Mouse (Mus musculus): ENCODE measurements around the gene Atf2. TPM values are rescaled to one million over a fixed set of nuclear protein-coding genes. Genes with fewer than 3 reads are reported as not detected.

Gene Atf2
- polyA plus RNA-seq (2015; fragmentation: Nextera tagmentation; extraction: Ambion mirVana): 114 and 115 TPM in 2 replicates

GRCm38 (mm10) chr2:73892464-73893296 lies at the start of gene Atf2:
Gene Atf2, minus strand, starts transcription at chr2:73892639.
- Histone ChIP-seq H3K27me3 (no peaks in the 10 kb centered on the region), H3K9ac (peak within 1 kb of the TSS; percentile 90), H3K4me1 (replicated peaks) (peaks cover 15% of the 10 kb centered on the region), H3K4me3 (peak within 1 kb of the TSS; percentile 68), H3K36me3 (no peaks in the 10 kb centered on the region), H3K9me3 (no peaks in the 10 kb centered on the region), H3K27ac (peak within 1 kb of the TSS; percentile 96), H3K4me2 (peak within 1 kb of the TSS; percentile 75)
- under 1% methylated on average over 63 of the region's 63 CpGs for WGBS
- peak; percentile 97 for ATAC-seq (ENCODE audit: low FRiP score)

- no peaks in the 10 kb centered on the region for H3K4me1 ChIP-seq (replicated peaks)
- WGBS: 64% methylated on average over 1 of the region's 1 CpGs
- H3K4me2 ChIP-seq: no peak overlapping the region
- no peak overlapping the region for H3K4me3 ChIP-seq
- no peak overlapping the region for H3K27ac ChIP-seq
- H3K27me3 ChIP-seq: no peaks in the 10 kb centered on the region
- no peaks in the 10 kb centered on the region for H3K36me3 ChIP-seq
- H3K9me3 ChIP-seq: no peaks in the 10 kb centered on the region; the same call in 1 of the 2 replicates
- no peak overlapping the region for H3K9ac ChIP-seq
- ATAC-seq (ENCODE audit: low FRiP score): no peak
Observed at GRCm38 (mm10) chr2:73941281-73941680, 48.8 kb upstream of the Atf2 start.

GRCm38 (mm10) chr2:73940471-73940870 lies 48.0 kb upstream of the Atf2 start:
- ATAC-seq (ENCODE audit: low FRiP score): no peak
- no peak overlapping the region for H3K4me3 ChIP-seq
- no peaks in the 10 kb centered on the region for H3K27me3 ChIP-seq
- H3K4me2 ChIP-seq: no peak overlapping the region
- H3K9ac ChIP-seq: no peak overlapping the region
- H3K36me3 ChIP-seq: no peaks in the 10 kb centered on the region
- no peaks in the 10 kb centered on the region; the same call in 1 of the 2 replicates for H3K9me3 ChIP-seq
- WGBS: 81% methylated on average over 7 of the region's 7 CpGs
- no peaks in the 10 kb centered on the region for H3K4me1 ChIP-seq (replicated peaks)
- H3K27ac ChIP-seq: no peak overlapping the region

GRCm38 (mm10) chr2:73938896-73939295 lies 46.5 kb upstream of the Atf2 start:
- Histone ChIP-seq H3K27ac (no peak overlapping the region), H3K4me3 (no peak overlapping the region), H3K27me3 (no peaks in the 10 kb centered on the region), H3K4me1 (replicated peaks) (no peaks in the 10 kb centered on the region), H3K4me2 (no peak overlapping the region), H3K9ac (no peak overlapping the region), H3K9me3 (no peaks in the 10 kb centered on the region; the same call in 1 of the 2 replicates), H3K36me3 (no peaks in the 10 kb centered on the region)
- ATAC-seq (ENCODE audit: low FRiP score): no peak
- 86% methylated on average over 2 of the region's 2 CpGs for WGBS

- Histone ChIP-seq H3K4me3 (no peak overlapping the region), H3K27me3 (no peaks in the 10 kb centered on the region), H3K4me2 (no peak overlapping the region), H3K9me3 (no peaks in the 10 kb centered on the region; the same call in 1 of the 2 replicates), H3K36me3 (no peaks in the 10 kb centered on the region), H3K27ac (no peak overlapping the region), H3K4me1 (replicated peaks) (no peaks in the 10 kb centered on the region), H3K9ac (no peak overlapping the region)
- ATAC-seq (ENCODE audit: low FRiP score): no peak
- 63% methylated on average over 8 of the region's 8 CpGs for WGBS
Observed at GRCm38 (mm10) chr2:73932676-73933313, 40.4 kb upstream of the Atf2 start.

GRCm38 (mm10) chr2:73927711-73928110 lies 35.3 kb upstream of the Atf2 start:
- H3K4me2 ChIP-seq: no peak overlapping the region
- H3K9me3 ChIP-seq: no peaks in the 10 kb centered on the region
- no peak overlapping the region for H3K9ac ChIP-seq
- H3K27ac ChIP-seq: no peak overlapping the region
- no peaks in the 10 kb centered on the region for H3K4me1 ChIP-seq (replicated peaks)
- H3K27me3 ChIP-seq: no peaks in the 10 kb centered on the region
- H3K4me3 ChIP-seq: no peak overlapping the region
- H3K36me3 ChIP-seq: no peaks in the 10 kb centered on the region
- no peak for ATAC-seq (ENCODE audit: low FRiP score)

GRCm38 (mm10) chr2:73925539-73925938 lies 33.1 kb upstream of the Atf2 start:
- Histone ChIP-seq H3K4me1 (replicated peaks) (no peaks in the 10 kb centered on the region), H3K9ac (no peak overlapping the region), H3K4me3 (no peak overlapping the region), H3K27me3 (no peaks in the 10 kb centered on the region), H3K4me2 (no peak overlapping the region), H3K36me3 (no peaks in the 10 kb centered on the region), H3K9me3 (no peaks in the 10 kb centered on the region), H3K27ac (no peak overlapping the region)
- no peak for ATAC-seq (ENCODE audit: low FRiP score)
- WGBS: 81% methylated on average over 3 of the region's 3 CpGs

GRCm38 (mm10) chr2:73925089-73925488 lies 32.6 kb upstream of the Atf2 start:
- Histone ChIP-seq H3K4me2 (no peak overlapping the region), H3K36me3 (no peaks in the 10 kb centered on the region), H3K27me3 (no peaks in the 10 kb centered on the region), H3K4me3 (no peak overlapping the region), H3K4me1 (replicated peaks) (no peaks in the 10 kb centered on the region), H3K9ac (no peak overlapping the region), H3K9me3 (no peaks in the 10 kb centered on the region), H3K27ac (no peak overlapping the region)
- no peak for ATAC-seq (ENCODE audit: low FRiP score)
- 19% methylated on average over 5 of the region's 5 CpGs for WGBS

GRCm38 (mm10) chr2:73919642-73920041 lies 27.2 kb upstream of the Atf2 start:
- no peaks in the 10 kb centered on the region for H3K4me1 ChIP-seq (replicated peaks)
- no peak for ATAC-seq (ENCODE audit: low FRiP score)
- no peak overlapping the region for H3K9ac ChIP-seq
- 78% methylated on average over 7 of the region's 7 CpGs for WGBS
- H3K4me2 ChIP-seq: no peak overlapping the region
- no peak overlapping the region for H3K27ac ChIP-seq
- no peaks in the 10 kb centered on the region for H3K9me3 ChIP-seq
- H3K4me3 ChIP-seq: no peak overlapping the region
- H3K36me3 ChIP-seq: no peaks in the 10 kb centered on the region
- H3K27me3 ChIP-seq: peaks cover 2% of the 10 kb centered on the region; the same call in 1 of the 2 replicates

GRCm38 (mm10) chr2:73912264-73912663 lies 19.8 kb upstream of the Atf2 start:
- WGBS: 87% methylated on average over 3 of the region's 3 CpGs
- H3K4me1 ChIP-seq (replicated peaks): peaks cover 18% of the 10 kb centered on the region
- ATAC-seq (ENCODE audit: low FRiP score): no peak
- H3K9me3 ChIP-seq: no peaks in the 10 kb centered on the region
- no peak overlapping the region for H3K4me3 ChIP-seq
- no peak overlapping the region for H3K27ac ChIP-seq
- H3K36me3 ChIP-seq: peaks cover 20% of the 10 kb centered on the region
- H3K4me2 ChIP-seq: no peak overlapping the region
- 0 out of 2 replicates have a peak, but pooled peaks cover 2% of the 10 kb centered on the region for H3K27me3 ChIP-seq
- no peak overlapping the region for H3K9ac ChIP-seq

- peaks cover 18% of the 10 kb centered on the region for H3K4me1 ChIP-seq (replicated peaks)
- peak; percentile 93 for ATAC-seq (ENCODE audit: low FRiP score)
- H3K4me3 ChIP-seq: peak within 1 kb of the TSS; percentile 99
- WGBS: 1% methylated on average over 38 of the region's 38 CpGs
- H3K36me3 ChIP-seq: peaks cover 30% of the 10 kb centered on the region
- peak within 1 kb of the TSS; percentile 94 for H3K27ac ChIP-seq
- H3K27me3 ChIP-seq: no peaks in the 10 kb centered on the region
- peak within 1 kb of the TSS; percentile 89 for H3K4me2 ChIP-seq
- H3K9ac ChIP-seq: peak within 1 kb of the TSS; percentile 100
- no peaks in the 10 kb centered on the region for H3K9me3 ChIP-seq
Observed at GRCm38 (mm10) chr2:73911175-73911700, 18.8 kb upstream of the Atf2 start, which contains the start of gene Atp5g3. Gene Atp5g3, minus strand, starts transcription at chr2:73911326.

GRCm38 (mm10) chr2:73910571-73911174 lies 18.2 kb upstream of the Atf2 start:
- Histone ChIP-seq H3K4me2 (peak overlapping the region; percentile 89), H3K9me3 (no peaks in the 10 kb centered on the region), H3K9ac (peak overlapping the region; percentile 100), H3K27ac (peak overlapping the region; percentile 94), H3K4me1 (replicated peaks) (peaks cover 18% of the 10 kb centered on the region), H3K36me3 (peaks cover 31% of the 10 kb centered on the region), H3K27me3 (no peaks in the 10 kb centered on the region), H3K4me3 (peak overlapping the region; percentile 99)
- under 1% methylated on average over 38 of the region's 50 CpGs for WGBS
- peak; percentile 56 for ATAC-seq (ENCODE audit: low FRiP score)

All from hindbrain, embryonic 13.5 days (tissue).